Mouse (Mus musculus) small intestine, adult 10 weeks (tissue): ENCODE measurements around the gene B9d1. TPM values are rescaled to one million over a fixed set of nuclear protein-coding genes. Genes with fewer than 3 reads are reported as not detected.

Experiments used
- polyA plus RNA-seq: library from polyadenylated mRNA; stranded (reverse); fragments of 350-450 nt; fragmentation: Illumina TruSeq; extraction: RNeasy Lipid Tissue Mini Kit (QIAGEN cat#74804); gene quantifications from one replicate; pipeline ENCODE4 v1.2.3, GENCODE M21; 2014; ENCODE audit warnings: low replicate concordance

B9d1 gene
- polyA plus RNA-seq, result not detected

DNA sequence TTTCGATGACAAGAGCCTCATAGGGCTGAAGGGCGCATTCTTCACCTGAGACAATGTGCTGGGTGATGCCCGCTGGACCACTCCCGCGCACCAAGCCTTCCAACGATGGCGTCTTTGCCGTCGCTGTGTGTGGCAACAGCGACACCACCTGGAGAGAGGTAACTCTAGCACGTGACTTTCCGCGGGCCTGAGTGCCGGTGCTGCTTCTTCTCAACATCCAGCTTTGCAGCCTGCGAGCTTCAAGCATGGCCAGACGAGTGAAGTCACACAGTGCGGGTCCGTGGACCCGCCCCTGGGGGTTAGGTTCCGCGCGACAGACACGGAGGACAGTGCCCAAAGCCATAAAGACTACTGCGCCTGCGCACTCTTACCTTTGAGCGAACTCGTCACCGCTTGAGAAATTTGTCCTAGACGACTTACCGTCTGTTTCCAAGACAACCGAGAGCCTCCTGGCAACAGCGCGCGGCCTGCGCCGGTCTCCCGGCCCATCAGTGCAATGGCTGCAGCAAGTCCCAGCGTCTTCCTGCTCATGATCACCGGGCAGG lies at the start of gene B9d1:
B9d1 (plus strand) TSS at position 432 of the 545 bp plus-strand sequence.

DNA sequence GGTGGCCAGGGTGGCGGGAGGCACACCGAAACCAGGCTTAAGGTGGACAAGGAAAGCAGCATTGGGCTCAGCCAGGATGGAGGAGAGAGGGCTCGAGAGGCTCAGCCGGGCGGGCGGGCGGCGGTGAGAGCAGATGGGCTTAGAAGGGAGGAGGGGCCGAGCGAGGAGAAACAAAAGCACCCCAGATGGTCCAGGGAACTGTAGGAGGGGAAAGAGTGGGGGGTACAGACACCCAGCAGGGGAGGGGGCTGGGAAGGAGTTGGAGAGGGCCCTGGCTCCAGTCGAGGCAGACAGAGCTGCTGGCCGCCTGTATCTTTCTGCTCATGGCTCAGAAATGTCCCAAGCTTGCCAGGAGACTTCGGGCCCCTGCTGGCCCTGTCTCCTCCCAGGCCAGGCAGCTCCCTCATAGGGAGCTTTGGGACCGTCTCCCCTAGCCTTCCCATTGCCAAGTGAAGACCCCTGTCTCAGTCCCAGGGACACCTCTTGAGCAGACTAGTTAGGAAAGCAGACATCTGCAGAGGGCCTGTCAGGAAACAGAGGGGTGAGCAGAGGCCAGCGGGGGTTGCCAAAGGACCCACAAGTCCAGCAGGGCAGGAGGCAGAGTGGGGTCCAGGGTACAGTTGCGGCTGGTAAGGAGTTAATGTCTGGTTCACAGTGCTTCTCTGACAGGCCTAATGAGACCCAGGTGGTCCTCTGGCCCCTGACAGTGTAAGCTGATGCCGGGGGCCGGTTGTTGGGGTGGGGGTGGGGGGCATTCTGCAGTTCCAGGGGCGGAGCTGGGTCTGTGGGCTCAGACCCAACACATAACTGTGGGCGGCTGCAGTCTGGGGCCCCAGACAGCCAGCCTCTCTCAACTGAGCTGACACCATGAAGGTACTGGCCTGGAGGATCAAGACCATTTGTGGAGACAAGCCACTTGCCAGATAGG lies 20.1 kb upstream of the B9d1 start, which contains the start of gene Mfap4:
Mfap4 (plus strand) TSS at position 819 of the 928 bp plus-strand sequence.

DNA sequence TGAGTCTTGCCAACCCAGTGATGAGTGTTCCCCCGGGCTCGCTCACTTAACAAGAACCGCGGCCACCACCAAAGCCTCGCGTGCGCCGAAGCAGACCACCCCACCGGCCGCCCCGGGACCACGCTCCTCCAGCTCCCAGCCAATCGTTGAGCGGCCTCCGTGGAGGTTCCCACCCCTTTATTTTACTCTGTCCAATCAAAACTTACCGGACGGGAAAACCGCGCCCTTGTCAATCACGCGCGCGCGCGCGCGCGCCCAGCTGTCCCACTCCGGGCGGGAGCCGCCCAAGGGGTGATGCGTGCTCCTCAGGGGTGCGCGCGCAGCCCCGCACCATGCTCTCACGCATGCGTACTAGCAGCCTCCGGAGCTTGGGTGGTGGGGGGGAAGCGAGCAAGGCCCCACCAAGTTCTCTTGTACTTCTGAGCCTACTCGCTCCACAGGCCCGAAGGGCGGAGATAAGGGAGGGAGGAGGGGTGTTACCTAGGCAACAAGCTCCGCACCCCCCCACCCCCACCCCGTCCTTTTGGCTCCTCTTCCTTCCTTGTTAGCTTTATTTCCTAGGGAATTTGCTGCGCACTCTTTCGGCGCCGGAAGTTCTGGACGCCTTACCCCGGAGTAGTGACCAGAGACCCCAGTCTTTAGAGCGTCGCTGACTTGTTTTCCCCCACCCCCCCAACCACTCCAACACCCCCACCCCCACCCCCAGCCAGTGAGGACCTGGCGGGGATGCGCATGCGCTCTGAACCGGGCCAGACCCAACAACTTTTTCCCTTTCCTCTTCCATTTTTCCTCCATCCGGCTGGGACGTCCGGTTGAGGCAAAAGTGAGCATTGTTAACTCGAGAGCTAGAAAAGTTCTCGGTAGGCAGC lies 10.6 kb upstream of the B9d1 start, which contains the start of gene Mapk7:
Mapk7 (minus strand) TSS at position 278 of the 869 bp plus-strand sequence.

Other genes starting within 250 kb of the B9d1 start
- gene Aldh3a2, start 237.7 kb upstream of the B9d1 start, polyA plus RNA-seq, result 169 TPM
- gene Slc47a2, start 162.3 kb upstream of the B9d1 start, polyA plus RNA-seq, result not detected
- gene Slc47a1, start 126.8 kb upstream of the B9d1 start, polyA plus RNA-seq, result 73.8 TPM
- not detected for gene Rnf112, start 51.0 kb upstream of the B9d1 start, polyA plus RNA-seq
- not detected for gene Mfap4, start 19.7 kb upstream of the B9d1 start, polyA plus RNA-seq
- gene Mapk7, start 10.7 kb upstream of the B9d1 start, polyA plus RNA-seq, result 0.26 TPM
- gene Epn2, start 74.5 kb downstream of the B9d1 start, polyA plus RNA-seq, result 5.1 TPM
- not detected for gene Grap, start 148.1 kb downstream of the B9d1 start, polyA plus RNA-seq
- 0.93 TPM for gene Fam83g, start 178.9 kb downstream of the B9d1 start, polyA plus RNA-seq
- gene Slc5a10, start 215.7 kb downstream of the B9d1 start, polyA plus RNA-seq, result not detected